Mouse (Mus musculus): Measurements from ENCODE around the gene Adamts4. TPM values are rescaled to one million over a fixed set of nuclear protein-coding genes. Genes with fewer than 3 reads are reported as not detected.

Gene Adamts4
- polyA plus RNA-seq, 1 experiment from 2014 or later, result 5.5 TPM

GRCm38 (mm10) chr1:171246709-171247452 lies 3.3 kb upstream of the Adamts4 start:
- WGBS, result under 1% methylated on average over 41 of the region's 41 CpGs
- ATAC-seq (ENCODE audit: insufficient number of reproducible peaks, low FRiP score, low TSS enrichment, low read depth), result peak; percentile 88
- Histone ChIP-seq H3K4me2 (ENCODE audit: low read depth, severe bottlenecking) (peak overlapping the region; percentile 69), H3K36me3 (ENCODE audit: control insufficient read depth, insufficient read depth, low read length) (peaks cover 6% of the 10 kb centered on the region; the same call in 1 of the 2 replicates), H3K4me3 (ENCODE audit: low read depth, low read length) (peak overlapping the region; percentile 75), H3K27me3 (ENCODE audit: control insufficient read depth, insufficient read depth, low read length) (no peaks in the 10 kb centered on the region), H3K27ac (replicated peaks; ENCODE audit: low read depth, low read length) (peak overlapping the region; percentile 74), H3K9ac (ENCODE audit: low read length) (peak overlapping the region; percentile 88), H3K4me1 (ENCODE audit: control insufficient read depth, insufficient read depth, low read length) (peaks cover 27% of the 10 kb centered on the region), H3K9me3 (ENCODE audit: control insufficient read depth, low read length) (no peaks in the 10 kb centered on the region)
- peak; percentile 98 for DNase-seq (ENCODE audit: low spot score)

- WGBS, result 9% methylated on average over 13 of the region's 13 CpGs
- ATAC-seq (ENCODE audit: insufficient number of reproducible peaks, low FRiP score, low TSS enrichment, low read depth) (no peak), DNase-seq (ENCODE audit: low spot score) (no peak)
- Histone ChIP-seq H3K27ac (replicated peaks; ENCODE audit: low read depth, low read length) (peak overlapping the region; percentile 74), H3K4me1 (ENCODE audit: control insufficient read depth, insufficient read depth, low read length) (peaks cover 31% of the 10 kb centered on the region), H3K4me3 (ENCODE audit: low read depth, low read length) (peak overlapping the region; percentile 75), H3K9me3 (ENCODE audit: control insufficient read depth, low read length) (no peaks in the 10 kb centered on the region), H3K27me3 (ENCODE audit: control insufficient read depth, insufficient read depth, low read length) (no peaks in the 10 kb centered on the region), H3K36me3 (ENCODE audit: control insufficient read depth, insufficient read depth, low read length) (peaks cover 6% of the 10 kb centered on the region; the same call in 1 of the 2 replicates), H3K4me2 (ENCODE audit: low read depth, severe bottlenecking) (peak overlapping the region; percentile 56), H3K9ac (ENCODE audit: low read length) (peak overlapping the region; percentile 51)
Measured at GRCm38 (mm10) chr1:171247453-171247841, 2.8 kb upstream of the Adamts4 start.

GRCm38 (mm10) chr1:171247916-171248315 lies 2.3 kb upstream of the Adamts4 start:
- H3K27me3 ChIP-seq (ENCODE audit: control insufficient read depth, insufficient read depth, low read length), result no peaks in the 10 kb centered on the region
- H3K9ac ChIP-seq (ENCODE audit: low read length), result peak overlapping the region; percentile 30; the same call in 1 of the 2 replicates
- no peaks in the 10 kb centered on the region for H3K9me3 ChIP-seq (ENCODE audit: control insufficient read depth, low read length)
- peak overlapping the region; percentile 74 for H3K27ac ChIP-seq (replicated peaks; ENCODE audit: low read depth, low read length)
- peak overlapping the region; percentile 56 for H3K4me2 ChIP-seq (ENCODE audit: low read depth, severe bottlenecking)
- peaks cover 35% of the 10 kb centered on the region for H3K4me1 ChIP-seq (ENCODE audit: control insufficient read depth, insufficient read depth, low read length)
- WGBS, result 37% methylated on average over 4 of the region's 4 CpGs
- ATAC-seq (ENCODE audit: insufficient number of reproducible peaks, low FRiP score, low TSS enrichment, low read depth) (no peak), DNase-seq (ENCODE audit: low spot score) (no peak)
- peaks cover 4% of the 10 kb centered on the region; the same call in 1 of the 2 replicates for H3K36me3 ChIP-seq (ENCODE audit: control insufficient read depth, insufficient read depth, low read length)
- H3K4me3 ChIP-seq (ENCODE audit: low read depth, low read length), result peak overlapping the region; percentile 75; the same call in 1 of the 2 replicates

- no peak for ATAC-seq (ENCODE audit: insufficient number of reproducible peaks, low FRiP score, low TSS enrichment, low read depth)
- H3K4me3 ChIP-seq (ENCODE audit: low read depth, low read length), result no peak overlapping the region
Measured at GRCm38 (mm10) chr1:171248386-171249226, 1.6 kb upstream of the Adamts4 start.

DNA sequence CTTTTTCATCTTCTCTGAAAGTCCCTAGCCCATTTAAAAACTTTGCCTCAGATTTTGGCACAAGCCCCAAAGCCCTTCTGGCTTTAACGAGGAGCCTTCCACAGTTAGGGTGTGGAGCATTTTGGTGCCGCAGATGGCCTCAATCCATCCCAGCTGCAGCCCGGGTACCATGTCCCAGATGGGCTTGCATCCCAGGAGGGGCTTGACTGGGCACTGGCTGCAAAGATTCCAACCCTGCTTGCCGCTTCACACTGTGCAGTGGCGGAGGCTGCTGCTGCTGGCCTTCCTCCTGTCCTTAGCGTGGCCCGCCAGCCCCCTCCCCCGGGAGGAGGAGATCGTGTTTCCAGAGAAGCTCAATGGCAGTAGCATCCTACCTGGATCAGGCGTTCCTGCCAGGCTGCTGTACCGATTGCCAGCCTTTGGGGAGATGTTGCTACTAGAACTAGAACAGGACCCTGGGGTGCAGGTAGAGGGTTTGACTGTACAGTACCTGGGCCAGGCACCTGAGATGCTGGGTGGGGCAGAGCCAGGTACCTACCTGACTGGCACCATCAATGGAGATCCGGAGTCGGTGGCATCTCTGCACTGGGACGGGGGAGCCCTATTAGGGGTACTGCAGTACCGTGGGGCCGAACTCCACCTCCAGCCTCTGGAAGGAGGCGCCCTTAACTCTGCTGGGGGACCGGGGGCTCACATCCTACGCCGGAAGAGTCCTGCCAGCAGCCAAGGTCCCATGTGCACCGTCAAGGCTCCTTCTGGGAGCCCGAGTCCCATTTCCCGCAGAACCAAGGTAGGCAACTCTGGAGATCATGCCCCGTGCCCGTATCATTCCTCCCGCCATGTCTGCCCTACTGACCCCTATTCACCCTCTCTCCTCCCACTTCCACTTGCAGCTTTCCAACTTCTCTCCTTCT lies 716 bp downstream of the Adamts4 start, which contains the start of gene Ndufs2:
Gene Ndufs2, minus strand, starts transcription at position 709 of the 914 bp plus-strand sequence.
- peak within 1 kb of the TSS; percentile 24 for H3K4me3 ChIP-seq (ENCODE audit: low read depth, low read length)
- peak within 1 kb of the TSS; percentile 83 for H3K27ac ChIP-seq (replicated peaks; ENCODE audit: low read depth, low read length)
- no peaks in the 10 kb centered on the region for H3K27me3 ChIP-seq (ENCODE audit: control insufficient read depth, insufficient read depth, low read length)
- peaks cover 3% of the 10 kb centered on the region for H3K36me3 ChIP-seq (ENCODE audit: control insufficient read depth, insufficient read depth, low read length)
- 11% methylated on average over 26 of the region's 26 CpGs for WGBS
- peak; percentile 58 for DNase-seq (ENCODE audit: low spot score)
- H3K9ac ChIP-seq (ENCODE audit: low read length), result peak within 1 kb of the TSS; percentile 61
- H3K4me2 ChIP-seq (ENCODE audit: low read depth, severe bottlenecking), result peak within 1 kb of the TSS; percentile 66
- ATAC-seq (ENCODE audit: insufficient number of reproducible peaks, low FRiP score, low TSS enrichment, low read depth), result no peak
- no peaks in the 10 kb centered on the region for H3K9me3 ChIP-seq (ENCODE audit: control insufficient read depth, low read length)
- H3K4me1 ChIP-seq (ENCODE audit: control insufficient read depth, insufficient read depth, low read length), result peaks cover 32% of the 10 kb centered on the region

More at GRCm38 (mm10) chr1:171248386-171249226, 1.6 kb upstream of the Adamts4 start:
- no peak for DNase-seq (ENCODE audit: low spot score)
- H3K4me2 ChIP-seq (ENCODE audit: low read depth, severe bottlenecking), result no peak overlapping the region
- H3K4me1 ChIP-seq (ENCODE audit: control insufficient read depth, insufficient read depth, low read length), result peaks cover 35% of the 10 kb centered on the region
- peak overlapping the region; percentile 30; the same call in 1 of the 2 replicates for H3K9ac ChIP-seq (ENCODE audit: low read length)
- 33% methylated on average over 3 of the region's 3 CpGs for WGBS
- H3K27ac ChIP-seq (replicated peaks; ENCODE audit: low read depth, low read length), result peak overlapping the region; percentile 74
- no peaks in the 10 kb centered on the region for H3K27me3 ChIP-seq (ENCODE audit: control insufficient read depth, insufficient read depth, low read length)
- peaks cover 4% of the 10 kb centered on the region; the same call in 1 of the 2 replicates for H3K36me3 ChIP-seq (ENCODE audit: control insufficient read depth, insufficient read depth, low read length)
- H3K9me3 ChIP-seq (ENCODE audit: control insufficient read depth, low read length), result no peaks in the 10 kb centered on the region

GRCm38 (mm10) chr1:171251594-171252324 lies 1.5 kb downstream of the Adamts4 start:
- peak; percentile 36 for ATAC-seq (ENCODE audit: insufficient number of reproducible peaks, low FRiP score, low TSS enrichment, low read depth)
- Histone ChIP-seq H3K9ac (ENCODE audit: low read length) (peak overlapping the region; percentile 61), H3K9me3 (ENCODE audit: control insufficient read depth, low read length) (no peaks in the 10 kb centered on the region), H3K27ac (replicated peaks; ENCODE audit: low read depth, low read length) (peak overlapping the region; percentile 83), H3K27me3 (ENCODE audit: control insufficient read depth, insufficient read depth, low read length) (no peaks in the 10 kb centered on the region), H3K4me3 (ENCODE audit: low read depth, low read length) (peak overlapping the region; percentile 24), H3K36me3 (ENCODE audit: control insufficient read depth, insufficient read depth, low read length) (peaks cover 3% of the 10 kb centered on the region), H3K4me1 (ENCODE audit: control insufficient read depth, insufficient read depth, low read length) (peaks cover 29% of the 10 kb centered on the region), H3K4me2 (ENCODE audit: low read depth, severe bottlenecking) (peak overlapping the region; percentile 66)
- 2% methylated on average over 13 of the region's 13 CpGs for WGBS
- DNase-seq (ENCODE audit: low spot score), result peak; percentile 63

- 46% methylated on average over 17 of the region's 17 CpGs for WGBS
- peaks cover 29% of the 10 kb centered on the region for H3K4me1 ChIP-seq (ENCODE audit: control insufficient read depth, insufficient read depth, low read length)
- ATAC-seq (ENCODE audit: insufficient number of reproducible peaks, low FRiP score, low TSS enrichment, low read depth), result no peak
- DNase-seq (ENCODE audit: low spot score), result peak; percentile 36
- H3K27ac ChIP-seq (replicated peaks; ENCODE audit: low read depth, low read length), result peak overlapping the region; percentile 83
- H3K36me3 ChIP-seq (ENCODE audit: control insufficient read depth, insufficient read depth, low read length), result peaks cover 3% of the 10 kb centered on the region
- H3K4me2 ChIP-seq (ENCODE audit: low read depth, severe bottlenecking), result peak overlapping the region; percentile 66
- no peaks in the 10 kb centered on the region for H3K9me3 ChIP-seq (ENCODE audit: control insufficient read depth, low read length)
- H3K4me3 ChIP-seq (ENCODE audit: low read depth, low read length), result peak overlapping the region; percentile 24; the same call in 1 of the 2 replicates
- H3K9ac ChIP-seq (ENCODE audit: low read length), result peak overlapping the region; percentile 61
- no peaks in the 10 kb centered on the region for H3K27me3 ChIP-seq (ENCODE audit: control insufficient read depth, insufficient read depth, low read length)
Measured at GRCm38 (mm10) chr1:171252415-171252814, 2.2 kb downstream of the Adamts4 start.
